Mouse (Mus musculus) midbrain, embryonic 15.5 days (tissue): ENCODE measurements around the gene Ltbp4. TPM values are rescaled to one million over a fixed set of nuclear protein-coding genes. Genes with fewer than 3 reads are reported as not detected.

Source experiments
- ATAC-seq: fragments of 200-750 bp; cut with Nextera tagmentation; replicated peaks from 2 replicates; pipeline ENCODE4 v1.8.0; 2017; ENCODE audit warnings: moderate TSS enrichment
- H3K27ac ChIP-seq: fragments of 300-500 bp; sonication (generic); 2 replicates; pipeline ENCODE4 v1.5.1; 2015; ENCODE audit warnings: mild to moderate bottlenecking, inconsistent platforms
- H3K27me3 ChIP-seq: fragments of 300-500 bp; sonication (generic); replicated peaks from 2 replicates; pipeline ENCODE4 v1.6.1; 2015; ENCODE audit warnings: inconsistent platforms
- H3K36me3 ChIP-seq: fragments of 300-500 bp; sonication (generic); replicated peaks from 2 replicates; pipeline ENCODE4 v1.6.1; 2015; ENCODE audit warnings: inconsistent platforms
- H3K4me1 ChIP-seq: fragments of 300-500 bp; sonication (generic); 2 replicates; pipeline ENCODE4 v1.6.1; 2015; ENCODE audit warnings: inconsistent platforms
- H3K4me2 ChIP-seq: fragments of 300-500 bp; sonication (generic); 2 replicates; pipeline ENCODE4 v1.6.1; 2015; ENCODE audit warnings: inconsistent platforms, mild to moderate bottlenecking, moderate library complexity
- H3K4me3 ChIP-seq: fragments of 300-500 bp; sonication (generic); 2 replicates; pipeline ENCODE4 v1.5.1; 2015; ENCODE audit warnings: mild to moderate bottlenecking, inconsistent platforms
- H3K9ac ChIP-seq: fragments of 300-500 bp; sonication (generic); 2 replicates; pipeline ENCODE4 v1.6.1; 2015; ENCODE audit warnings: mild to moderate bottlenecking, inconsistent platforms
- H3K9me3 ChIP-seq: fragments of 300-500 bp; sonication (generic); 2 replicates; pipeline ENCODE4 v1.6.1; 2016; ENCODE audit warnings: inconsistent platforms
- WGBS: fragments of 180-500 bp; shearing (Covaris S2); methylation state at CpG from one replicate; pipeline ENCODE4 v1.1.7; 2015; ENCODE audit warnings: mixed read lengths; 5-methylcytosine and 5-hydroxymethylcytosine counted together
- polyA plus RNA-seq: library from polyadenylated mRNA; unstranded; fragments of >200 nt; fragmentation: Nextera tagmentation; extraction: Ambion mirVana; gene quantifications from 2 replicates; pipeline ENCODE4 v1.2.1, GENCODE M21; 2015

Ltbp4 gene
- polyA plus RNA-seq, 1 experiment from 2014 or later = 13.4 TPM

GRCm38 (mm10) chr7:27288732-27289131 lies 48.8 kb downstream of the Ltbp4 start:
- Histone ChIP-seq H3K9me3 (no peaks in the 10 kb centered on the region), H3K4me3 (no peak overlapping the region), H3K4me2 (no peak overlapping the region), H3K36me3 (no peaks in the 10 kb centered on the region), H3K27me3 (0 out of 2 replicates have a peak, but pooled peaks cover 2% of the 10 kb centered on the region), H3K4me1 (peaks cover 5% of the 10 kb centered on the region; the same call in 1 of the 2 replicates), H3K9ac (no peak overlapping the region), H3K27ac (no peak overlapping the region)
- ATAC-seq = no peak
- WGBS = 82% methylated on average over 7 of the region's 7 CpGs

- Histone ChIP-seq H3K27ac (no peak overlapping the region), H3K9ac (no peak overlapping the region), H3K36me3 (peaks cover 10% of the 10 kb centered on the region), H3K4me2 (peak overlapping the region; percentile 9), H3K4me1 (peaks cover 5% of the 10 kb centered on the region; the same call in 1 of the 2 replicates), H3K27me3 (0 out of 2 replicates have a peak, but pooled peaks cover 2% of the 10 kb centered on the region), H3K9me3 (no peaks in the 10 kb centered on the region), H3K4me3 (no peak overlapping the region)
- WGBS = 5% methylated on average over 8 of the region's 8 CpGs
- ATAC-seq = peak; percentile 83
These were observed 51.8 kb downstream of the Ltbp4 start for GRCm38 (mm10) chr7:27285698-27286066.

- WGBS = under 1% methylated on average over 28 of the region's 28 CpGs
- peaks cover 5% of the 10 kb centered on the region; the same call in 1 of the 2 replicates for H3K4me1 ChIP-seq
- H3K27me3 ChIP-seq = 0 out of 2 replicates have a peak, but pooled peaks cover 2% of the 10 kb centered on the region
- H3K27ac ChIP-seq = no peak overlapping the region
- H3K4me2 ChIP-seq = peak overlapping the region; percentile 9
- no peak overlapping the region for H3K9ac ChIP-seq
- peaks cover 14% of the 10 kb centered on the region for H3K36me3 ChIP-seq
- H3K9me3 ChIP-seq = no peaks in the 10 kb centered on the region
- H3K4me3 ChIP-seq = 0 out of 2 replicates have a peak overlapping the region, but pooled peaks have one; percentile 4
- peak; percentile 58 for ATAC-seq
These were observed 52.4 kb downstream of the Ltbp4 start for GRCm38 (mm10) chr7:27284865-27285697.

DNA sequence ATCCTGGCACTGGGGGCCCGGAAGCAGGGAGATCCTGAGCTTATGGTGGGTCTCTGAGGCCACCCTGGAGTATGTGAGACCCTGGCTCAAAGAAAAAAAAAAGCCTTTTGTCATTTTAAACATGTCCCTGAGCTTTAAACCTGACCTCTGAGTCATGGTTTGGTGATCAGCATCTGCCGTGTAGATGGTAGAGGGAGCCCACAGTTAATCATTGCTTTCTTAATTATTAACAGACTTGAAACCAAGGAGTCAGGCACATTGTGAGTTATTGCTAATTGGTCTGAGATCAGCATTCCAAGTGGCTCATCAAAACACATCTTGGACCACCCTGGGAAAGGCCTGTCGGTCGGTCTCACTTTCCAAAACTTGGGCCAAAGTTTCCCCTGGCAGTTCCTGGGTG lies 55.3 kb downstream of the Ltbp4 start:
- no peak for ATAC-seq
- H3K27me3 ChIP-seq = no peaks in the 10 kb centered on the region

DNA sequence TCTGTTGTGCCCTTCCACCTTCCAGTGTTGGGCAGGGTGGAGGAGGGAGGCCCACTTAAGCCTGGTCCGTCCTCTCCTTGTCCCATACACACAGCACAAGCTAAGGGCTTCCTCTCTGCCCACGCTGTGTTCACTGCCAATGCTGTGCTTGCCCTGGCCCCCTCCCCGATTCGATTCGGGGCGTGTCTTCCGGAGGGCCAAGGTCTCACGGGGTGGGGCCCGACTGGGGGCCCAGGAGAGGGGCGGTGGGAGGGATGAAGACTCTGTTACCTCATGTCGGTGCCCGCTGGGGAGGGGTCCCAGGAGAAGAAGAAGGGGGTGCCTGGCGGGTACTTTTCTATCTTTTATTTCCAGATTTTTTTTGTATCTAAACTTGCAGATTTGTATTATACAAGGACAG lies 55.8 kb downstream of the Ltbp4 start:
- H3K27me3 ChIP-seq = no peaks in the 10 kb centered on the region
- H3K4me3 ChIP-seq = no peak overlapping the region
- H3K4me1 ChIP-seq = peaks cover 5% of the 10 kb centered on the region; the same call in 1 of the 2 replicates
- H3K27ac ChIP-seq = no peak overlapping the region
- H3K9me3 ChIP-seq = no peaks in the 10 kb centered on the region
- no peak overlapping the region for H3K9ac ChIP-seq
- H3K36me3 ChIP-seq = peaks cover 44% of the 10 kb centered on the region
- WGBS = 75% methylated on average over 13 of the region's 13 CpGs
- ATAC-seq = no peak
- H3K4me2 ChIP-seq = no peak overlapping the region

More for the DNA sequence above, 55.3 kb downstream of the Ltbp4 start:
- WGBS = 64% methylated on average over 4 of the region's 4 CpGs
- Histone ChIP-seq H3K9me3 (no peaks in the 10 kb centered on the region), H3K27ac (no peak overlapping the region), H3K4me3 (no peak overlapping the region), H3K36me3 (peaks cover 39% of the 10 kb centered on the region), H3K9ac (no peak overlapping the region), H3K4me1 (peaks cover 5% of the 10 kb centered on the region; the same call in 1 of the 2 replicates), H3K4me2 (no peak overlapping the region)

GRCm38 (mm10) chr7:27277191-27277590 lies 60.3 kb downstream of the Ltbp4 start:
- 92% methylated on average over 3 of the region's 3 CpGs for WGBS
- H3K36me3 ChIP-seq = peaks cover 78% of the 10 kb centered on the region
- no peak overlapping the region for H3K4me2 ChIP-seq
- no peak overlapping the region for H3K9ac ChIP-seq
- no peak overlapping the region for H3K27ac ChIP-seq
- no peak overlapping the region for H3K4me3 ChIP-seq
- no peaks in the 10 kb centered on the region for H3K9me3 ChIP-seq
- ATAC-seq = no peak
- no peaks in the 10 kb centered on the region for H3K27me3 ChIP-seq
- no peaks in the 10 kb centered on the region for H3K4me1 ChIP-seq

DNA sequence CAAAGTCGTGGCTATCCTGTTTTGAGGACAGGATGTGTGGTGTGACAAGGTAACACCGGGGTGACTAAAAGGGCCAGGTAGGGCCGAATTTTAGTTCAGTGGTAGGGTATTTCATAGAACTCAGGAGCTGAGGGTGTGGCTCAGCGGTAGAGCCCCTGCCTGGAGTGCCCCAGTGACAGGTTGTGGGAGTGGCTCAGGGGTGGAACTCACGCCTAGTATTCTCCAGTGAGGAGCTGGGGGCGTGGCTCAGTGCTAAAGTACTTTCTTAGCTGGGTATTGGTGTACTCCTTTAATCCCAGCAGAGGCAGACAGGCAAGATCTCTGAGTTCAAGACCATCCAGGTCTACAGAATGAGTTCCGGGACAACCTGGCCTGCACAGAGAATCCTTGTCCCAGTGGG lies 61.5 kb downstream of the Ltbp4 start:
- Histone ChIP-seq H3K27me3 (no peaks in the 10 kb centered on the region), H3K36me3 (peaks cover 79% of the 10 kb centered on the region), H3K4me2 (no peak overlapping the region), H3K9me3 (no peaks in the 10 kb centered on the region), H3K4me1 (no peaks in the 10 kb centered on the region), H3K27ac (no peak overlapping the region), H3K4me3 (no peak overlapping the region), H3K9ac (no peak overlapping the region)
- WGBS = 74% methylated on average over 7 of the region's 7 CpGs
- no peak for ATAC-seq

DNA sequence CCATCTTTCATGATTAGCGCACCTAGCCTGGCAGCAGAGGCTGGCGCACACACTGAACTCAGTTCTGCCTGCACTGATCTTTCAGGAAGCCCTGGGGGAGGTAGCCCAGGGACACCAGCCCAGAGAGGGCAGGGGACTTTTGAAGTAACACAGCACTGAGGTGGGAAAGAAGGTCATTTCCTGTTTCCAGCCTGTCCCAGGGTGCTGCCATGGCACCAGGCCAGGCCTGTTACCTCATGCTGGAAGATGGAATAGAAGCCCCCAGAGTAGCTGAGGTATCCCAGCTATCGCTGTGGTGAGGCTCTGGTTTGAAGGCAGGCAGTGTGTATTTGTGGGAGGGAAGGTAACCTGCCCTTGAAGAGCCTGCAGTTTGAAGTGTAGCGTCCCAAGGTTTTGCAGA lies 62.6 kb downstream of the Ltbp4 start:
- WGBS = 95% methylated on average over 4 of the region's 4 CpGs

DNA sequence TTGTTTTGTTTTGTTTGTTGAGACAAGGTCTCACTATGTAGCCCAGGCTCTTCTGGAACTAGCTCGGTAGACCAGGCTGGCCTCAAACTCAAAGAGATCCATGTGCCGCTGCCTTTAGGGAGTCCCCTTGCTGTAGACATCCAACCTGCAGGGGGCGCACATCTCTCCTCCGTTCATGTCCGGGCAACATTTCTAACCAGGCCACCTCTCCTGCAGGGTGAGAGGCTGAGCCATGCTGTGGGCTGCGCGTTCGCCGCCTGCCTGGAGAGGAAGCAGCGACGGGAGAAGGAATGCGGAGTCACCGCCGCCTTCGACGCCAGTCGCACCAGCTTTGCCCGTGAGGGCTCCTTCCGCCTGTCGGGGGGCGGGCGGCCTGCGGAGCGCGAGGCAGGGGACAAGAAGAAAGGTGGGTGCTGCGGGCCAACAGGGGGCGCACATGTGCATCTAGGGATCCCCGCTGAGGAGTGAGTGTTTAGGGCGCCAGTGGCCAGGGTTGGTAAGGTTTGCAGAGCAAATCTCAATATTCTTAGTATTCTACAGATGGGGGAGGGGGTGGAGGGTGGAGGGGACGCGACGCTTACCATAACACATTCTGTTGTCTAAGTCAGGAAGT lies 63.6 kb downstream of the Ltbp4 start:
- no peaks in the 10 kb centered on the region for H3K27me3 ChIP-seq
- 66% methylated on average over 32 of the region's 32 CpGs for WGBS
- no peak overlapping the region for H3K4me2 ChIP-seq

More for the DNA sequence above, 62.6 kb downstream of the Ltbp4 start:
- Histone ChIP-seq H3K4me3 (no peak overlapping the region), H3K27ac (no peak overlapping the region), H3K4me1 (no peaks in the 10 kb centered on the region), H3K36me3 (peaks cover 79% of the 10 kb centered on the region), H3K4me2 (no peak overlapping the region), H3K9me3 (no peaks in the 10 kb centered on the region), H3K27me3 (no peaks in the 10 kb centered on the region), H3K9ac (no peak overlapping the region)
- ATAC-seq = no peak

DNA sequence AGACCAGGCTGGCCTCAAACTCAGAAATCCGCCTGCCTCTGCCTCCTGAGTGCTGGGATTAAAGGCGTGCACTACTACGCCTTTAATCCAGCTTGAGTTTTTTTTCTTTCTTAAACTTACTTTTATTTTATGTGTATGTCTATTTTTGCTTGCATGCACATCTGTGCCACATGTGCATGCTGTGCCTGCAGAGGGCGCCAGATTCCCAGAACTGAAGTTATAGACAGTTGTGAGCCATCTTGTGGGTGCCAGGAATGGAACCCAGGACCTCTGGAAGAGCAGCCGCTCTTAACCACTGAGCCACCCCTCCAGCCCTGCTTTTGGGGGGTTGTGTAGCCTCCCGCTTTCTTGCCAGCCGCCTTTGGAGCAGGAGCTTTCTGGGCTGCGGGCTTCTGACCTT lies 66.1 kb downstream of the Ltbp4 start:
- peaks cover 73% of the 10 kb centered on the region for H3K36me3 ChIP-seq
- no peak overlapping the region for H3K4me2 ChIP-seq
- H3K9ac ChIP-seq = no peak overlapping the region
- H3K27me3 ChIP-seq = no peaks in the 10 kb centered on the region
- ATAC-seq = no peak
- H3K4me1 ChIP-seq = no peaks in the 10 kb centered on the region
- H3K27ac ChIP-seq = no peak overlapping the region
- 89% methylated on average over 8 of the region's 8 CpGs for WGBS
- H3K4me3 ChIP-seq = no peak overlapping the region
- H3K9me3 ChIP-seq = no peaks in the 10 kb centered on the region

More for the DNA sequence above, 63.6 kb downstream of the Ltbp4 start:
- H3K36me3 ChIP-seq = peaks cover 82% of the 10 kb centered on the region
- H3K4me1 ChIP-seq = no peaks in the 10 kb centered on the region
- H3K27ac ChIP-seq = no peak overlapping the region
- no peak overlapping the region for H3K9ac ChIP-seq
- ATAC-seq = no peak
- H3K4me3 ChIP-seq = no peak overlapping the region
- H3K9me3 ChIP-seq = no peaks in the 10 kb centered on the region

- WGBS = 76% methylated on average over 20 of the region's 20 CpGs
- Histone ChIP-seq H3K4me3 (no peak overlapping the region), H3K9ac (no peak overlapping the region), H3K9me3 (no peaks in the 10 kb centered on the region), H3K36me3 (peaks cover 60% of the 10 kb centered on the region), H3K27me3 (no peaks in the 10 kb centered on the region), H3K4me2 (no peak overlapping the region), H3K4me1 (peaks cover 6% of the 10 kb centered on the region), H3K27ac (no peak overlapping the region)
- no peak for ATAC-seq
These were observed 70.9 kb downstream of the Ltbp4 start for GRCm38 (mm10) chr7:27266515-27267128.

- no peak overlapping the region for H3K4me2 ChIP-seq
- no peak overlapping the region for H3K27ac ChIP-seq
- H3K9ac ChIP-seq = no peak overlapping the region
- H3K9me3 ChIP-seq = no peaks in the 10 kb centered on the region
- H3K4me3 ChIP-seq = no peak overlapping the region
- H3K36me3 ChIP-seq = peaks cover 45% of the 10 kb centered on the region
- 95% methylated on average over 12 of the region's 12 CpGs for WGBS
- ATAC-seq = no peak
- H3K4me1 ChIP-seq = peaks cover 23% of the 10 kb centered on the region
- H3K27me3 ChIP-seq = no peaks in the 10 kb centered on the region
These were observed 72.7 kb downstream of the Ltbp4 start for GRCm38 (mm10) chr7:27264761-27265160.
